Mouse (Mus musculus): ENCODE results near the gene Rps12-ps3.

The Rps12-ps3 gene

DNA sequence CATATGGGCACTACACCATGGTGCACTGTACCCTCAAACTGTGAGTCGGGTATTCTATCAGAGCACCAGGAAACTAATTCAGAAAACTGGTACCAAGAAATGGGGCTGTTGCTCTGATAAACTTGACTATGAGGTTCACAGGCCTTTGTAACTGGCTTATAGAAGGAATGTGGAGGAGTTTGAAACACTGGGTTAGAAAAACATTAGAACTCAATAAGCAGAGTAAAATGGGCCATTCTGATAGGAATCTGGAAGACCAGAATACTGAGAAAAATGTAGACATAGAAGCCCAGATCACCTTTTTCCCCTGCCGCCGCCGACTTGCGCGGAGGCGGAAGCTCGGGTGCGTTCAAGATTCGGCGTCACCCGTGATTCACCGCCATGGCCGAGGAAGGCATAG is at the start of gene Rps12-ps3:
TSS of gene Rps12-ps3 (plus strand) at position 301 of the 400 bp plus-strand sequence.
- no peak for DNase-seq

- DNase-seq: no peak
These were observed 48.9 kb upstream of the Rps12-ps3 start for GRCm38 (mm10) chr19:59273190-59273589.

GRCm38 (mm10) chr19:59276354-59276753 is 45.7 kb upstream of the Rps12-ps3 start:
- no peak for DNase-seq

DNA sequence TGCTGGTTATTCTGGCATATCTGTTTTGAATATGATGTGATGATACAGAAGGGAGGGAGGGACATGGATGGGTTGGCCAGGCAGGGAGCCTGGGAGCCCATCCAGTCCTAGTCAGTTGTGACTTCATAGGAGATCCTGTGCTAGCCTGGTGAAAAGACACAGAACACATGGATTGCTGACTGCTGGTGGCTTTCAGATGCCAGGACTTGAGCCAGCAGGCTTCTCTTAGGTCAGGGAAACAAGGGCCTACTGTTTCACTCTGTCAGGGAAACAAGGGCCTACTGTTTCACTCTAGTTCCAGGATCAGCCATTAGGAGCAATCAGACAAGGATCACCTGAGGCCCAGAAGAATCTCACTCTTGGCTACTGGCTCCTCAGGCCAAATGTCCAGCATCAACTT is 41.2 kb upstream of the Rps12-ps3 start:
- DNase-seq: no peak

- no peak for DNase-seq
These were observed 40.1 kb upstream of the Rps12-ps3 start for GRCm38 (mm10) chr19:59282001-59282400.

DNA sequence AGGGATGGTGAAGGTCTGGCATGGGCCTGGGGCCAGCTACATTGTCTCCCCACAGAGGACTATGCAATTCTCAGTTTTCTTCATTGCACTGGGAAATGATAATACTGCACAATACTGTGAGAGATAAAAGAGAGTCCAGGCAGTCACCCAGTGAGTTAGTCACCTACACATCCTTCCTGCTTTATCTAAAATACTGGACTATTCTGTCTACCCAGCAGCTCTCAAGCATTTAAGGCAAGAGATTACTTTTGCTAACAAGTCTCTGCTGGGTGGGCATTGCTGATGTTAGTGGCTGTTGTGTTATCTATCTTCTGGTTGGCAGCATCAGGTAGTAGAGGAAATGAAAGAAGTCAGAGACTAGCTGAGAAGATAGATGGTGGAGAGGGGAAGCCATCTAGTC is 33.0 kb upstream of the Rps12-ps3 start:
- no peak for DNase-seq

GRCm38 (mm10) chr19:59289811-59290210 is 32.3 kb upstream of the Rps12-ps3 start:
- DNase-seq: no peak

DNA sequence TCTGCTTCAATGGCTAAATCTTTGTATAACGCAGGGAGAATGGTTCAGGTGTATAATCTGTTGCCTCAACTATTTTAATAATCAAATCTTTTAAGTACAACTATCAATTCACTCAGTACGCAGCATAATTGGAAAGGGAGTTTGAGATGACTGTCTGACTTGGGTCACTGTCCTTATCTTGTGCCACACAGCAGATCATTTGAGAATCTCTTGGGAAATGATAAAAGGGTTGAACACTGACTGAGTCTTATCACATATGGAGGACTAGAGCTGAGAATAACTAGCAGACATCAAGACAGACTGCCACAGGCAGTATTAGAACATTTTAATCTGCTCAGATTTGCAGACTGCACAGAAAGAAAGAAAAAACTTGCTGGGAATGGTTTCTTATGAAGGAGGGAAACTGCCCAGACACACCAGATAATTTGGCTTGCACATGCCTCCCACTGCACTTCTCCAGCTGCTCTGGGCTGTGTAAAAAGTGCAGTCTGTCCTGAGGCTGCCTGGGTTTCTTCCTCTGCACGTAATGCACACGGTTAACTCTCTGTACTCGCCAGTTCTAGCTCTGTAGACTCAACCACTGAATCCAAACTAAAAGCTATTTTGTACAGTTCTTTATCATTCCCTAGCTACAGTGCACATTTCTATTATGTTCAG is 29.8 kb upstream of the Rps12-ps3 start:
- DNase-seq: no peak

DNA sequence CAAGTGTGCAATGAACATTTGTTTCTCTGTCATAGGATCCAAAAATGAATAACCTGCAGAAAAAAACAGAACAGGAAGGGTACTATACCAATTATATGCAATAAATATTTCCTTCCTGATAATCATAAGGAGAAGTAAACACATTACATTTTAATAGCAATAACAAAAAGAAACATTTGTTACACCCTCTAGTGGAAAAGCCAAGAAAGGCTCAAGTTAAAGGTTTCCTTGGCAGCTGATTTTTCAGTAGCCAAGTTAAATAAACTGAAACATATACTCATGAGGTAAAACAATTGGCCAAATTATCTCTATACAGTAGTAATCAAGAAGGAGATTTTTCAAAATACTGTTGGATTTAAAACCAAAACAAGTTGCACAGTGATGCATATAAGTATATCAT is 6.8 kb upstream of the Rps12-ps3 start:
- no peak for DNase-seq

GRCm38 (mm10) chr19:59316571-59316970 is 5.5 kb upstream of the Rps12-ps3 start:
- DNase-seq: no peak

DNA sequence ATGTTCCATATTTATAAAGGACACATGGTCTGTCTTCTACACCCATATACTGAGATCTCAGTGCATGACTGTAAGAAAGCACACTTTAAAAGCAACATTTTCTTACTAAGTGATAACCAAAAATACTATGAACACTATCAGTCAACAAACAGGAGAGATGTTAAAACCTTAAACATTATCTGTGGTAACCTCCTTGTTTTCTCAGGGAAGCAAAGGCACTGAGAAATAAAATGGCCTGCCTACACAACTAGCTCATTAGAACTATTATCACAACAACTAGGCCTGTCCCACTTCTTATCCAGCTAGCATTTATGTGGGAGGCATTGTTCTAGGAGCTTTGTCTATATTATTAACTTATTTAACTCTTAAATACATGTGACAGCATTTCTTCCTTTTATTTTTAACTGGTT is 8.7 kb downstream of the Rps12-ps3 start:
- no peak for DNase-seq

GRCm38 (mm10) chr19:59336655-59337054 is 14.6 kb downstream of the Rps12-ps3 start:
- no peak for DNase-seq

DNA sequence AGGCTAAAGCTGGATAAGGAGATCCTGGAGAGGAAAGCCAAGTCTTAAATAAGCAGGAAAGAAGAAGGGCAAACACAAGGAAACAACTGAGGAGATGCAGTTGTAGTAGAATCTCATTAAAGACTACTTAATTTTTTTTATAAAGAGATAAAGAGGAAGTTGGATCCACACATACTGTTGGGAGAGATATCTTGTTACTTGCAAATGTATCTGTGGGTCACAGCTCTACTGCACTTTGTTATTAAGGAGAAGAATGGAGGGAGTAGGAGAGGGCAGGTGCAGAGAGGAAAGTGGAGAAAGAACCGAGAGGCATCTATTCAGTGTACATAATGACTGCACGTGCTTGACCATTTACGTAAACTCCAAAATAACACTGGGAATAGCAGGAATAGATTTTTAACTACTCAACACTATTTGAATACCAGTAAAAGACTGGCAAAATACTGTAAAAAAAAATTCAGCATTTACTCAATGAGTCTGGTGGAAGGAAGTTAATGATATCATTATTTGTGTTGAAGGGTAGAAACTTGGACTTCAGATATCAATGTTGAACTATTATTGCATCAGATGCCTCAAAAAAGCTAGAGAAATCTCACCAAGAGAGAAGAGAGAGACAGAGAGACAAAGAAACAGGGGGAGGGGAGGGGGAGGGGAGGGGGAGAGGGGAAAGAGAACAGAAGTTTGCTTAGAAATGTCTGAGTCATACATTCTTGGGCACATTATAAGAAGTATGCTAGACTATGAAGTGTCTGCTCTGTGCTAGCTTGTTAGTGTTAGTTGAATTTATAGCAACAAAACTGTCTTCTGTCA is 16.0 kb downstream of the Rps12-ps3 start:
- DNase-seq: no peak

GRCm38 (mm10) chr19:59339908-59340307 is 17.8 kb downstream of the Rps12-ps3 start:
- DNase-seq: no peak

- no peak for DNase-seq
These were observed 20.9 kb downstream of the Rps12-ps3 start for GRCm38 (mm10) chr19:59342964-59343363.

DNA sequence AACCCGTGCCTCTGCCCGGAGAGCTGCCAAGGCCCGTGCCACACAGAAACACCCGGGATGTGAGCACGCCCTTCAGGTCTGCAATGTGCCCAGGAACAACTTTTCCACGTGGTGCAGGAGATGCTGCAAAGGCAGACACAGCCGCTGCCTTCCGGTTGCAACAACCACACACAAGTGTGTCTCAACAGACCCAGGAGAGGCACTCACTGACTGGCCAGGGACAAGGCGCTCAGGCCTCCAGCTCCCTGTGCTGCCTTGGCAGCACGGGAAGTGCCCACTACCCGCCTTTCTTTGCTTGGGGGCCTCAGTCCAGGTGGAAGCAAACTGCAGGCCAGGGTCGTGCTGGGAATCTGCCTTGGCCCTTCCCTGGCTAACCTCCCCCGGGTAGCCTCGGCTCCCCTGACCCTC is 22.2 kb downstream of the Rps12-ps3 start:
- DNase-seq: peak; percentile 35

GRCm38 (mm10) chr19:59345081-59345657 is 23.1 kb downstream of the Rps12-ps3 start:
- peak; percentile 62 for DNase-seq

GRCm38 (mm10) chr19:59345658-59346283 is 23.7 kb downstream of the Rps12-ps3 start, which contains the start of gene Pdzd8:
TSS of gene Pdzd8 (minus strand) at chr19:59345780.
- peak; percentile 86 for DNase-seq

DNA sequence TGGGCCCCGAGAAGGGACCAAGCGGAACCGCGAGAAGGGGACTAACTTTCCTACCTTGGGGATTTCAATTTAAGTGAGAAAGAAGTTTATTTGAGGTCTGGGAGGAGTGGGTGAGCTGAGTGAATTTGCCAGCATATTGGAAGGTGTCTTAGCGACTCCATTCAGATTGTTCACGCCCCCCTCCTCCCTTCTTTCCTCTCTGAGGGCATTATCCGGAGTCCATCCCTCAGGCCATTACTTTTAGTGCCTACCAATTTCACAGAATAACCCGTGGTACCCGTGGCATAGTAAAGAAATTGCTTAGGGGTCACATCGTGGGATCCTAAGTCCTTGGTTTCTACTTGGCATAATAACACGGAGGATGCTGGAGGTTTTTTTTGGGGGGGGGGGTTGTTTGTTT is 24.2 kb downstream of the Rps12-ps3 start:
- no peak for DNase-seq

GRCm38 (mm10) chr19:59349329-59349960 is 27.4 kb downstream of the Rps12-ps3 start:
- no peak for DNase-seq

GRCm38 (mm10) chr19:59350273-59350903 is 28.3 kb downstream of the Rps12-ps3 start:
- DNase-seq: no peak

GRCm38 (mm10) chr19:59351151-59351889 is 29.2 kb downstream of the Rps12-ps3 start:
- no peak for DNase-seq
